Mouse (Mus musculus): Measurements from ENCODE around the gene Rfc5.

DNA sequence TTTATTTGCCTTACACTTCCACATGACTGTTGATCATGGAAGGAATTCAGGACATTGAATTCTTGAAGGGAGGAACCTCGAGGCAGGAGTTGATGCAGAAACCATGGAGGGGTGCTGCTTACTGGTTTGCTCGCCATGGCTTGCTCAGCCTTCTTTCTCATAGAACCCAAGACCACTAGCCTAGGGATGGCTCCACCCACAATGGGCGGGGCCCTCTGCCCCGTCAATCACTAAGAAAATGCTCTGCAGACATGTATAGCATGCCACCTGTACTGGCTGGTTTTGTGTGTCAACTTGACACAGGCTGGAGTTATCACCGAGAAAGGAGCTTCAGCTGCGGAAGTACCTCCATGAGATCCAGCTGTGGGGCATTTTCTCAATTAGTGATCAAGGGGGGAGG, 48.8 kb downstream of the Rfc5 start:
- TF ChIP-seq CTCF (IDR thresholded peaks at IDR 0.05; ENCODE audit: low read depth) = no peak
- no peak for TF ChIP-seq EP300 (optimal IDR thresholded peaks at IDR 0.05)
